Mouse (Mus musculus): Measurements from ENCODE around the gene Zfp444.

DNA sequence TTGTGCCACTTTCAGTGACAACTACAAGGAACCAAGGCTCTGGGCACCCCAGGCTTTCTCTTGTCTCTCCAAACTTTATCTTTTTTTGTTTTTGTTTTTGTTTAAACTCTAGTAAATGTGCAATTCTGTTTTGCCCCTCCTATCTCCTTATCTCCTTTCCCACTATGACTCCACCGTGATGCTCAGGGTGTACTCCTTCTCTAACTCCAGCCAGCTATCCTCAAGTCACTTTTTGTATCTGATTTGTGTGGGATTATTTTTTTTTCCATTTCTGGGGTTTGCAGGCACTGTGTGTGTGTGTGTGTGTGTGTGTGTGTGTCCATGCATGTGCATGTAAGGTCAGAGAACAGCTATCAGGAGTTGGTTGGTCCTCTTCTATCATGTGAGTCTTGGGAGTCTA is 14.5 kb upstream of the Zfp444 start:
- TF ChIP-seq CTCF (IDR thresholded peaks at IDR 0.05; ENCODE audit: borderline replicate concordance, extremely low read depth, insufficient read depth, insufficient read length) (no peak), POLR2A (IDR thresholded peaks at IDR 0.05; ENCODE audit: borderline replicate concordance, extremely low read depth, insufficient read depth, insufficient read length, poor library complexity, severe bottlenecking) (no peak)
